Mouse (Mus musculus) large intestine, adult 2 months (tissue): Measurements from ENCODE around the gene Slc16a13. TPM values are rescaled to one million over a fixed set of nuclear protein-coding genes. Genes with fewer than 3 reads are reported as not detected.

Experiments
- DNase-seq: peaks from one replicate; pipeline ENCODE4 v3.0.0-alpha.2; 2012; ENCODE audit warnings: low read depth, low spot score
- WGBS: fragments of 180-500 bp; shearing (Covaris S2); methylation state at CpG from one replicate; pipeline ENCODE4 v1.1.7; 2018; 5-methylcytosine and 5-hydroxymethylcytosine counted together
- polyA plus RNA-seq: library from polyadenylated mRNA; depleted of rRNA; stranded (reverse); fragments of >200 nt; gene quantifications from 2 replicates; pipeline ENCODE4 v1.2.3, GENCODE M21; 2012; rRNA removed

Gene Slc16a13
- polyA plus RNA-seq, result 3.8 and 5.3 TPM in 2 replicates

DNA sequence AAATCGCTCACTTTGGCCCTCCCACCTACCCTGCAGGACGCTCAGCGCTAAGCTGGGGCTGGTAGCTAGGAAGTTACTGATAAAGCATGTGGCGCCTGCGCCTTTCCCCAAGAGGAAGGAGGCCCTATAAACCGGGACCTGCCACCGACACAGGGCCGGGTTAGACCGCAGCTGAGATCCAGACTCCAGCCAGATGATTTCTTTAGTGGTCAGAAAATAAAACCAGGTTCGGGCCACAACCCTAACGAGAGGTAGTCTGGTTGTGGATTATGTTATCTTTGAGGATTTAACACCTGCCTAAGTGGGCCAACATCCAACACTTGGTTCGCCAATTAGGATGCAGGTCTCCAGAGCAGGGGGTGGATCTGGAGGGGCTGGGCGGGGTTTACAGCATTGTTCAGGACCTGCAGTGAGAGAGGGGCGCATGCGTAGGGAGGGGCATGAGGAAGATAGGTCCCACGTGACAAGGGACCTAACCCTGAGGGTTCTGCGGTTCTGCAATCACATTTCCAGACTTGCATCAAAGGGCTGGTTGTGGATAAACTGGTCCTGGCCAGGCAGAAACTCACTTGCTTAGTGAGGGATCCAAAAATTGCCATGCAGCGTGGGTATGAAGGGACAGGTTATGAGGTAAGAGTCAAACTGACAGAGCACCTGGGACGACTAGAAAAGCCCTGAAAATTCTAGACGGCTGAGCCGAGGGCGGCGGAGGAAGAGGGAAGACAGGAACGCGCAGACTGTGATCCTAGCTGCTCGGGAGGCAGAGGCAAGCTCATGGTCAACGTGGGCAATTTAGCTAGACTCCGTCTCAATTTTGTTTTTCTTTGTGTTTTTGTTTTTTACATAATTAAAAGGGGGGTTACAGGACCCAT is at the start of gene Slc16a13:
Gene Slc16a13, minus strand, starts transcription at position 334 of the 872 bp plus-strand sequence.
- WGBS, result under 1% methylated on average over 28 of the region's 28 CpGs
- peak; percentile 95 for DNase-seq

DNA sequence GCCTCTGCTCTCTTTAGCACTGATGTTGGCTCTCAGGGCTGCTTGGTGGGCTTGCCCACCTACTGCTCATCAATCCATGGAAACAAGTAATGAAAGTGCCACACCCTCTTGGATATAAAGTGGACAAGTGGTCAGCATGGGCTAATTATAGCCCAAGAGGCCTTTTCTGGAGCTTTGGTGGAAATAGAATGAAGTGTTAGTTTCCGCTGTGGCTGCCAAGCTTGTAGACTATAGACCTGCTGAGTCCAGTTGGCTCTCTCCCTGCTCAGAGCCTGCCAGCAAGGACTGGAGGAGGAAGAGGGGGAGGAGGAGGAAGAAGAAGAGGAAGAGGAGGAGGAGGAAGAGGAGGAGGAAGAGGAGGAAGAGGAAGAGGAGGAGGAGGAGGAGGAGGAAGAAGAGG is 45.5 kb upstream of the Slc16a13 start:
- 69% methylated on average over 1 of the region's 1 CpGs for WGBS
- DNase-seq, result no peak

DNA sequence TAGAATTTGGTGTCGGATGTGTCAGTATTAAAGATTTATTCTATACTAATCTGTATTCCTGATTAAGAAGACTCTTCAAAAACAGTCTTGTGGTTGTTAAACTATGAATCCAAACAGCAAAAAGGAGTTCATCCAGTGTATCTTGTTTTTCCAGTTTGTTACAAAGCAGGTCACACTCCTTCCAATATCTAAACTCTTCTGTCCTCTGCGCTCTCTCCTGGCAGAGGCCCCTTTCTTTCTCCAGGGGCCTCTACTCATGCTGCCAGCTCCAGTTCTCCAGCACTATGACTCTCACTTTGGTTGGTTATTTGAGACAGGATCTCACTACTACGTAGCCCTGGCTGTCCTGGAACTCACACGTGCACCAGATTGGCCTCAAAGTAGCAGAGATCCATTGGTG is 45.0 kb upstream of the Slc16a13 start:
- WGBS, result 66% methylated on average over 4 of the region's 4 CpGs
- DNase-seq, result no peak

DNA sequence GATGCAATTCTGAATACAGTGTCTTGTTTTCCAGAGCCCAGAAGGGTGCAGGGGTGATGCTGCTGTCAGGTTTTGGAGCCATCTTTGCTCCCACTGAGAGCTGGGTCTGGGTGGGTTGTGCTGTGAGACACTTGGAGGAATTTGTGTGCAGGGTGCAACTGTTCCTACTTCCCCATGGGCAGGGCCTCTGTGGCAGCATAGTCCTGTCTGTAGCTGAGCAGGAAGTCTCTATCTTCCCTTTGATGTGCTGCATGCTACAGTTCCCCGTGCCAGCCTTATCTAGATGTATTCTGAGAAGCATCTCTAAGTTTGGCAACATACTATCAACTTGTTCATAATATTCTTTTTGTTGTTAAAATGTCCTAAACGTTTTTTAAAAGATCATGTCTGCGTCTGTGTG is 44.4 kb upstream of the Slc16a13 start:
- 38% methylated on average over 3 of the region's 3 CpGs for WGBS

DNA sequence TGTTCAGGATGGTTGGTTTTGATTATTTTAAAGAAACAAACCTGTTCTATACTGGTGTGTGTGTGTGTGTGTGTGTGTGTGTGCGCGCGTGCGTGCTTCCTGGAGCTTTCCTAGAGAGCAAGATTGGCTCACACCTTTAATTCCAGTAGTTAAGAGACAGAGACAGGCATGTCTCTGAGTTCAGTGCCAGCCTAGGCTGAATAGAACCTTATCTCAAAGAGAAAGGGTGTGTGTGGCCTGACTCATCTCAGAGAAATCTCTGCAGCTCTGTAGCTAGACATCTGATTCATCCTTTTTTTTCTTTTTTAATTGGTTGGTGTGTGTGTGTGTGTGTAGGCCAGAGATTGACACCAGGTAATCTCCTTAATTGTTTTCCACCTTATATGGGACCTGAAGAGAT is 38.2 kb upstream of the Slc16a13 start:
- DNase-seq, result no peak
- 70% methylated on average over 4 of the region's 4 CpGs for WGBS

More for the DNA sequence above, 44.4 kb upstream of the Slc16a13 start:
- DNase-seq, result no peak

DNA sequence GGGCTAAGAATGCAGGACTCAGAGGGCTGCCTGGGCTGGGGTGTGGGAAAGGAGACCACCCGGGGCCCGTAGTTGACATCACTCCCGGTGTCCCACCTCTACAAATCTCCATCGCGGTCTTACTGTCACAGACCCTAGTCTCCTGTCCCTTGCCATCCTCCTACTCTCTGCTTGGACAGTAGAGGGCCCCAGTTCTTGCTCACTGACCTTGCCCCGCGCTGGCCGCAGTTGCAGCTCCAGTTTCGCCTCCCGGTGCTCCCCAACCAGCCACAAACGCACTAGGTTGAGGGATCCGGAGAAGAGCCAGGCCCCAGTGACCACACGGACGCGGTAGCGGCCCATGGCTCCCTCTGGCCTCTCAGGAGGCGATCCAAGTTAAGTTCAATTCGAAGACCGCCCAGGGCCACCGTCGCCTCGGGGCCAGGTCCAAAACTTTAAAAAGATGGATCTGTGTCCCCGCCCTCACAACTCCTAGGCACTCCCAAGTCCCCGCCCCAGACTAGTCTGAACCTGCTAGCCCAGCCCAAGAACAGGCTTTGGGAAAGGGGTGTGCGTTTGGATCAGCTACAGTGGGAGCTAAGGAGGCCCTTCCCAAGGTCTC is 34.2 kb upstream of the Slc16a13 start, which contains the start of gene Alox12:
Gene Alox12, minus strand, starts transcription at position 423 of the 601 bp plus-strand sequence.
- WGBS, result 4% methylated on average over 25 of the region's 25 CpGs
- no peak for DNase-seq

DNA sequence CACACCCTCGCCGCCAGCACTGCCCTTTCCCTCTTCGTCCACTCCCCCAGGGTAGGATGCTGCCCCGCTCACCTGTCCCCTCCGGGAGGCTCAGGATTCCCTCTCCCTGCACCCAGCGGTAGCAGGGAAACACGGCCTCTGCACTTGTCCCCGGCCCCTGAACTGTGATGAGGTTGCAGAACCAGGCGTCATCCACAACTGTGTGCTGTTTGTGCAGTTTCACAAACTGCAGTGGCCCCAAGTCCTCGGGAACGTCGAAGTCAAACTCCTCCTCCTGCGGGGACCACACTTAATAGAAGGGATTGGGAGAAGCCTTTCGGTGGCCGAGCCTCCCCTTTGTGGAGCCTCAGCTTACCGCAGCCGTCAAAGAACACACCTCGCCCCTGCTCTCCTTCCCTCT is 33.5 kb upstream of the Slc16a13 start:
- WGBS, result 5% methylated on average over 18 of the region's 18 CpGs
- DNase-seq, result no peak

DNA sequence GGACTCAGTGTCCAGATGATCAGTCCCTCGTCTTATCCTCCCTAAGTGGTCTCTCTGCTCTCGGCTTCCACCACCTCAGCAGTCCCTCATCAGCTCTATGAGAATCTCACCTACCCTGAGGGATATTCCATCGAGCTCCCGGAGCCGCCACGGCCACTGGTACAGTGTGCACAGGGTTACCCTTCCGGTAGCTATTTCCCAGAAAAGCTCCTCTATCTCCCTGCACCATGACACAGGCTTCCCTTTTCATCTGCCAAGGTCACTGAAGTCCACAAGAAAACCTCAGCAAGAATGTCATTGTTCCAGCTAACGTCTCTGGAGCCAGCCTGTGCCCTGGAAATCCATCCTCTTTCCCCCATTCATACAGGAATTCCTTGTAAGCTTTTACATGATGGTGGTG is 31.0 kb upstream of the Slc16a13 start:
- 82% methylated on average over 8 of the region's 8 CpGs for WGBS
- no peak for DNase-seq

DNA sequence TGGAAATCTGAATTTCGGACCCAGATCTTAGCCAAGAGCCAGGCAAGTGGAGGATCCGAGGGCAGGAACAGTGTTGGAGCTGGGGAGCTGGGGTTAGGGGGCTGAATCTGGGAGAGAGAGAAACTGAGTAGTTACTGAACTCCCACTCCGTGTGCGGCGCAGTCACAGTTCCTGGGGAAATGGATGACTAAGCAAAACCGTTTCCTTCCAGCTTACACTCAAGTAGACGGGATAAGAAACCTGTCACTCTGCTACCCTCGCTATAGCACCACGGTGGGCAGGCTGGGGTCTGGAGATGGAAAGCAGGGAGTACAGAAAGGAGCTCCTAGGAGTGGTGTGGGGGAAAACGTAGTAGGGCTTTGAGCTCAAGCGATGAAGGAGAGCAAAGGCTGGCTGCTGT is 29.3 kb upstream of the Slc16a13 start:
- DNase-seq, result no peak
- 69% methylated on average over 11 of the region's 11 CpGs for WGBS

DNA sequence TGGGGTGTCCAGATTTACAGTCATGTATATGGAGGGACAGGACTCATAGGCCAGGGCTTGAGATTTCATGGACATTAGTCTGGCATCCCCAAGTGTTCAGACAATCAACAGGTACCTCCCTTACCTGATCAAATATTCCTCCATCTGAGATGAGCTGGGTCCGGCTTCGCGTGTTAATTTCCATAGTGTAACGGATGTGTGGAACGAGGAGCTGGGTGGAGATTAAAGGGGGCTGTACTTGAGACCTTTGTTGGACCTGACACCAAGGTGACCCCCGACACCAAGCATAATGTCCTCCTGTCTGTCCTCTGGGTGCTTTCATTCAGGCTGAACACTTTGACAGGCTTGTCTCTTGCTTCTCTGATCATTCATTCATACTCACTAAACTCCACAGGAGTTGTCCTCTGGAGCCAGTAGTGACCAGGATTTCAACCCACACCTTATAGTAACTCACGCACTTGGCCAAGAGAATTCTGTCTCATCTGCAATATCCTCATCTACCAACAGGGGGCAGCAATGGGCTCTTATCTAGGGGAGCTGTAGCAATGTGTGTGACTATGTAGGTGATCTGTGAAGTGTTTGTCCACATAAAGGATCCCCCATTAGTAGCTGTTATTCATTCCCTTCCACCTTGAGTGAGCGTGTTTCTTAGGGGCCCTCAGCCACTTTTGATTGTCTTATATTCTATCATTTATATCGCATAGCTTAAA is 26.4 kb upstream of the Slc16a13 start:
- no peak for DNase-seq
- WGBS, result 45% methylated on average over 9 of the region's 9 CpGs

DNA sequence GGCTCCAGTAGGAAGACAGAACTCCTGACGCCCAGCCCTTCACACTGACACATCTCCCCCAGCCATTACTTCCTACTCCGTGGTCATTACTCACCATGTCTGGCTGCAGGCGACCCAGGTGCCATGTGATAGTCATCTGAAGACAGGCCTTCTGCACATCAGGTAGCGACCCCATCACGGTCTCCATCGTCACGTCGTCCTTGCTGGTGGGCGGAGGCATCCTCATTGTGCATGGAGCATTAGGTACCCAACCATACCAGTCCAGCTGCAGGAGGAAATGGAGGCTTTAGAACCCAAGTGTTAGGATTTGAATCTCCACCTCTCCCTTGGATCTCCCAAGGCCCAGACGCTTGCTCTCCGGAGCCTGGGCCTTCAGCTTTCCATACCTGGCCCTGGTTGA is 21.7 kb upstream of the Slc16a13 start:
- no peak for DNase-seq
- WGBS, result 71% methylated on average over 11 of the region's 11 CpGs

DNA sequence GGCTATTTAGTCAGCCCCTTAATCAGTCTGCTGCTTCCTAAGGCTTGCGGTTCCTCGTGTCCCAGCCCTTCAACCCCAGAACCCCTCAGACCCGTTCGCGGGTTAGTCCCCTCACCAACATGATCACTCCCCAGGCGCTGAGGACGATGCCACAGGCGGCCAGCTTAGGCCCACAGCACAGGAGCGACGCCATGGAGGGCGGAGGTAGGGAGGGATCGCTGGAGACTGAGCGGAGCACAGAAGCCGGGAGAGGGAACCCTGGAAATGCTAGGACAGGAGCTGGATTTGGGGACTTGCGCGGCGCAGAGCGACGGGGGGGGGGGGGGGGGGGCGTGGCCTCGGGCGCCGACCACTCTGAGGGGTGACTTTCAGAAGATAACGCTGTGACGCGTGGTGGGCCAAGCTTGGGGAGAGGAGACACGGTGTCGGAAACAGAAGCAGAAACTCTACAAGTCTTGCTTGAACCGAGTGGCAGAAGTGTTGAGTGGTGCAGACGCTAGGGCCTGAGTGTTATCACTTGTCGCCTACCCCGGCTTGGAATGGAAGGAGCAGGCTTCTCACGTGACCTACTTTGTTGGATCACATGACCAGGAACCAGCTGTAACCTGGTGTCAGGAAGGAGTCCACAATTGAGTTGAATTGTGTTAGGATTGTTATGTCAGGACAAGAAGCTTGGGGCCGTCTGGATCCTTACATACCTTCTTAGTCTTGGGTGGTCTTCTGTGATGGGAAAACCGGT is 18.8 kb upstream of the Slc16a13 start, which contains the start of the genes Gm21988 and Rnasek:
Gene Gm21988, minus strand, starts transcription at position 290 of the 739 bp plus-strand sequence.
Gene Rnasek, minus strand, starts transcription at position 302 of the 739 bp plus-strand sequence.
- WGBS, result under 1% methylated on average over 32 of the region's 35 CpGs
- DNase-seq, result no peak

DNA sequence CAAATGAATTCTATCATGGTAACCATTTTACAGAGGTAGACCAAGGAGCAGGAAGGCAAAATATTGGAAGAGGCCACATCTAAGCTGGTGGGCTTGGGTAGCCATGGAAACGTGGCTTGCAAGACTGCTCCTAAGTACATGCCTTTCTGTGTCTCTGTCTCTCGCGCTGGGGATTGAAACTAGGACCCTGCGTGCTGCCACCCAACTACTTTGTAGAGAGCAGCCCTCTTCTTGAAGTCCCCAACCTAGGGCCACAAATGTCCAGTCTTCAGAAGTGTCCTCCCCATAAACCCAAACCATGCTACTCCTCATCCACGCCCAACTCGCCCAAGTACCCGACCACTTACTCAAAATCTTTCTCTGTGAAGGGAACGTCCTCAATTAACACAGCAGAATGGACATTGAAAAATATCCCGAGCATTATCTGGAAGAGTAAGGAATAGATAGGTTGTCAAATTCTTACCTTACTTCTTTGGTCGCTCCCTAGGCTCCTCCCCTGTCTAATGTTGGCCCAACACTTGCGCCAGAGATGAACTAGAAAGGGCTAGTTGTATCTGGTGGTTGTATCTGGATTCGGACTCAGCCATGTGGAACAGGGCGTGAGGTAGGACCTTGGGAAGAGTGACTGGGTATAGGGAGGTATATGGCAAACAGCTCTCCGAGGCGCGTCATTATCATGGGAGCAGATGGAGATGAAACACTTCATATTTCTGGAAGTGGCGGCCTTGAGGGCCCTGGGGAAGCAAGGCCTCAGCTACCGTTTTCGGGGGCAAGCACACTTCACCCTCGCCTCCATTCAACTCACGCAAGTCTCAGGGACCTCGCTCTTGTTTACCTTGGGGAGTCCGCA is 18.0 kb upstream of the Slc16a13 start:
- 3% methylated on average over 23 of the region's 23 CpGs for WGBS
- no peak for DNase-seq

DNA sequence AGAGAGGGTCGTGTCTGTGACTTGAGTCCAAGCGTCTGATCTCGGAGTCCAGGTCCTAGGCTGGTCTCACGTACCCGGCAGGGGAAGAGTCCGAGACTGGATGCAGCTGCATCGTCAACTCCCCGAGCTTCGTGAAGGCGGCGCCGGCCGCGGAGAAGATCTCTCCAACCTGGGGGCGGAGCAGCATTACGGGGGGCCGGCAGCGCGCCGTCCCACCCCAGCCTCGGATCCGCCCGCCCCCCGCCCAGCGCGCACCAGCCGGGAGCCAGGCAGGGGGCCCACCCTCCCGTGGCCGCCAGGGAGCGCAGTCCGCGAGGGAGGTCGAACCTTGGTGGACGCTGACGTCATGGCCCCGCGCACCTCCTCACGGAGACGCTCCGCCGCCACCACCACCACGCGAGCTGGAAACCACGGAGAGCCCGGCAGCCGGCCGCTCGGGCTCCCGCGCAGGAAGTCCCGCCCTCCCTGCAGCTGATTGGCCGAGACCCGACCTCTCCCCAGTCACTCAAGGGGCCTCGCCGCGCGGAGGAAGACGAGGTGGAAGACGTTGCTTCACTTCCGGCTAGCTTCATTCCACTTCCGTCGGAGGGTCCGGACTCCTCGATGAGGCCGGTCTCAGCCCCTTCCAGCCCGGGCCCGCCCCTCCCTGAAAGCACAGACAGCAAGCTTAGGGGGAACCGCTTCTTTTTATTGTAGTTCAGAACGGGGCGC is 16.7 kb upstream of the Slc16a13 start, which contains the start of gene 0610010K14Rik:
Gene 0610010K14Rik, minus strand, starts transcription at position 458 of the 711 bp plus-strand sequence.
- DNase-seq, result peak; percentile 90

DNA sequence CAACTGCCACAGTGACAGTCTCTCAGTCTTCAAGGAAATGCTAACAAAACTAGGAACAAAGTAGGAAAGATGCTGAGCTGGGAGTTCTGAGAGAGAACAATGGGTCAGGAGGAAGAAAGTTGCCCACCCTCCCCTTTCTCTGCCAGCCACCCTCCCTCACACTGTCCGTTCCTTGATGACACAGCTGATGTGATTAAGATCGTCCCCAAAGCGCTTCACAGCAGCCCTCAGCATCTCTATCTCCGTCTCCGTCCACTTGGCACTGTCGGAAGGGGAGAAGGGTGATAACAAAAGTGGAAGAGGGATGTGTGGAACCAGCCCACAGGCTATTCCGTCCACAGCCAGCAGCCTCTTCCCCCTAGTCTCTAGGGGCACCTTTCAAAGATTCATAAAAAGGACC is 15.9 kb upstream of the Slc16a13 start:
- no peak for DNase-seq
- WGBS, result 63% methylated on average over 7 of the region's 7 CpGs

More for the DNA sequence above, 16.7 kb upstream of the Slc16a13 start, which contains the start of gene 0610010K14Rik:
- under 1% methylated on average over 68 of the region's 70 CpGs for WGBS

DNA sequence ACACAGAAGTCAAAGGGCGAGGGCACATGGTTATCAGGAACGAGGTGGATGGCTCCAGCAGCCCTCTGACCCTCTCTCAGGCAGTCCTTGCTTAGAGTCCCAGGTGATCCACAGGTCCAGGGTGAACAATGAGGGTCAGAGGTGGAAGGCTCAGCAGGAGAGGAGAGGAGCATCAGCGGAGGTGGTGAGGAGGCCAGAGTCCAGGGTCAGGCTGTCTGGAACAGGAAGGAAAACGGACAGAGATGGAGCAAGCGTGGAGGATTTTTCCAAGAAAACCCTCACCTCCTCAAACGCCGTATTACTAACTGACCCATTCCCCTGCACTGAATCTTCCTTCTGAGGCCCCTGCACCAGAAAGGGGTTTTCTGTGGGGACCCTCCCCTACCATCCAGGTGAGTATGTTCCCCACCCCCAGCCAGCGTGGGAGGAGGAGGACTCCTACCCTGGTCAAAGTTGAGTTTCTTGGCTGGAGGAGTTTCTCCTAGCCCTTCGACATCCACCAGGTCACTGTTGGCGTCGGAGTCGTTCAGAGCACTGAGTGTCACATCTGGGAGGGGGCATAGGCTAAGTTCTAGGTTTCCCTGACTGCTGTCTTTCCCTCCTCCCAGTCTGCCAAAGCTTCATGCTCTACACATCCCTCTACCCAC is 14.5 kb upstream of the Slc16a13 start:
- 92% methylated on average over 12 of the region's 12 CpGs for WGBS
- DNase-seq, result no peak

DNA sequence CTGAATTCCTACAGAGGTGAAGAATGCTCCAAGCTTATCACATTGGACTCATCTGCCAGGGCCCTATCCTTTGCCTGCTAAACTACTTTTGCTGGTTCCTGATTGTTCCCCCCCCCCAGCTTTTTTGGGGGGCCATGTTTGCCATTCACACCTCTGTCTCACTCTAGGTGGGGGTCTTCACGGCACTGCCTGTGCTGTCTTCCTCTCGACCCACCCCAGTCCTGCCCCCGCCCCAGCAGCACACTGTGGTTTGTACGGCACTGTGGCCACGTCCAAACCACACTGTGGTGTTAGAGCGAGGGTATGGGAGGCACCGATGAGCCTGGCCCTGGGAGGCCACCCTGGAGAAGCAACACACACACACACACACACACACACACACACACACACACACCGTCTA is 13.6 kb upstream of the Slc16a13 start:
- DNase-seq, result no peak
- WGBS, result 74% methylated on average over 8 of the region's 8 CpGs
